Mouse (Mus musculus): Measurements from ENCODE around the gene Nnat. TPM values are rescaled to one million over a fixed set of nuclear protein-coding genes. Genes with fewer than 3 reads are reported as not detected.

Nnat gene
- polyA plus RNA-seq, 2 experiments = 10.5 to 12.8 TPM

- WGBS (ENCODE audit: insufficient replicate concordance) = 46% methylated on average over 22 of the region's 22 CpGs
- Histone ChIP-seq H3K27ac (no peak overlapping the region), H3K9me3 (ENCODE audit: control insufficient read depth, low read length) (no peaks in the 10 kb centered on the region), H3K4me2 (ENCODE audit: low read depth) (peak overlapping the region; percentile 49), H3K36me3 (replicated peaks; ENCODE audit: control insufficient read depth, insufficient read depth, low read depth) (no peaks in the 10 kb centered on the region), H3K27me3 (ENCODE audit: control insufficient read depth, insufficient read depth, low read length) (no peaks in the 10 kb centered on the region), H3K4me3 (ENCODE audit: insufficient read depth in 1 of 2, low read depth in 2 of 2, low read length in 2 of 2) (peak overlapping the region; percentile 40 to 46), H3K9ac (replicated peaks) (peak overlapping the region; percentile 27; the same call in 1 of the 2 replicates), H3K4me1 (replicated peaks; ENCODE audit: control insufficient read depth in 2 of 2, insufficient read depth in 2 of 2, low read length in 1 of 2) (no peaks in the 10 kb centered on the region)
- ATAC-seq (ENCODE audit: insufficient read depth) (peak; percentile 37; the same call in 1 of the 2 replicates), DNase-seq (ENCODE audit: low read depth in 3 of 3, low spot score in 3 of 3) (no peak)
- no peak for TF ChIP-seq EP300 (IDR thresholded peaks at IDR 0.05; ENCODE audit: low read depth)
Observed at GRCm38 (mm10) chr2:157596876-157597566, 37.1 kb downstream of the Nnat start.

GRCm38 (mm10) chr2:157601435-157601839 is 41.6 kb downstream of the Nnat start:
- ATAC-seq (ENCODE audit: insufficient read depth) = no peak
- H3K27ac ChIP-seq = no peak overlapping the region

GRCm38 (mm10) chr2:157605025-157605675 is 45.3 kb downstream of the Nnat start:
- no peaks in the 10 kb centered on the region for H3K27me3 ChIP-seq (ENCODE audit: control insufficient read depth, insufficient read depth, low read length)
- H3K4me3 ChIP-seq (ENCODE audit: insufficient read depth in 1 of 2, low read depth in 2 of 2, low read length in 2 of 2) = no peak overlapping the region
- no peak overlapping the region for H3K27ac ChIP-seq
- no peak for ATAC-seq (ENCODE audit: insufficient read depth)
- peak; percentile 7 to 28 (median 22) for DNase-seq (ENCODE audit: low read depth in 3 of 3, low spot score in 3 of 3)
- no peak overlapping the region for H3K4me2 ChIP-seq (ENCODE audit: low read depth)
- H3K9ac ChIP-seq (replicated peaks) = no peak overlapping the region
- TF ChIP-seq EP300 (IDR thresholded peaks at IDR 0.05; ENCODE audit: low read depth) (no peak), CTCF (IDR thresholded peaks at IDR 0.05; ENCODE audit: low read depth) (peak; percentile 96)
- H3K36me3 ChIP-seq (replicated peaks; ENCODE audit: control insufficient read depth, insufficient read depth, low read depth) = no peaks in the 10 kb centered on the region
- WGBS (ENCODE audit: insufficient replicate concordance) = 6% methylated on average over 18 of the region's 18 CpGs
- no peaks in the 10 kb centered on the region for H3K9me3 ChIP-seq (ENCODE audit: control insufficient read depth, low read length)
- H3K4me1 ChIP-seq (replicated peaks; ENCODE audit: control insufficient read depth in 2 of 2, insufficient read depth in 2 of 2, low read length in 1 of 2) = no peaks in the 10 kb centered on the region

More at GRCm38 (mm10) chr2:157601435-157601839, 41.6 kb downstream of the Nnat start:
- no peak for DNase-seq (ENCODE audit: low read depth in 3 of 3, low spot score in 3 of 3)
- Histone ChIP-seq H3K27me3 (ENCODE audit: control insufficient read depth, insufficient read depth, low read length) (no peaks in the 10 kb centered on the region), H3K36me3 (replicated peaks; ENCODE audit: control insufficient read depth, insufficient read depth, low read depth) (no peaks in the 10 kb centered on the region), H3K4me2 (ENCODE audit: low read depth) (no peak overlapping the region), H3K4me1 (replicated peaks; ENCODE audit: control insufficient read depth in 2 of 2, insufficient read depth in 2 of 2, low read length in 1 of 2) (no peaks in the 10 kb centered on the region), H3K9me3 (ENCODE audit: control insufficient read depth, low read length) (no peaks in the 10 kb centered on the region), H3K9ac (replicated peaks) (no peak overlapping the region), H3K4me3 (ENCODE audit: insufficient read depth in 1 of 2, low read depth in 2 of 2, low read length in 2 of 2) (no peak overlapping the region)
- TF ChIP-seq CTCF (IDR thresholded peaks at IDR 0.05; ENCODE audit: low read depth) (no peak), EP300 (IDR thresholded peaks at IDR 0.05; ENCODE audit: low read depth) (no peak)
- WGBS (ENCODE audit: insufficient replicate concordance) = 43% methylated on average over 6 of the region's 6 CpGs

GRCm38 (mm10) chr2:157607542-157608236 is 47.8 kb downstream of the Nnat start:
- no peaks in the 10 kb centered on the region for H3K9me3 ChIP-seq (ENCODE audit: control insufficient read depth, low read length)
- no peak overlapping the region for H3K27ac ChIP-seq
- TF ChIP-seq EP300 (IDR thresholded peaks at IDR 0.05; ENCODE audit: low read depth) = no peak
- no peak for TF ChIP-seq CTCF (IDR thresholded peaks at IDR 0.05; ENCODE audit: low read depth)
- no peak overlapping the region for H3K4me3 ChIP-seq (ENCODE audit: insufficient read depth in 1 of 2, low read depth in 2 of 2, low read length in 2 of 2)
- no peaks in the 10 kb centered on the region for H3K27me3 ChIP-seq (ENCODE audit: control insufficient read depth, insufficient read depth, low read length)
- WGBS (ENCODE audit: insufficient replicate concordance) = 43% methylated on average over 9 of the region's 9 CpGs
- no peak overlapping the region for H3K4me2 ChIP-seq (ENCODE audit: low read depth)
- no peaks in the 10 kb centered on the region for H3K36me3 ChIP-seq (replicated peaks; ENCODE audit: control insufficient read depth, insufficient read depth, low read depth)
- H3K4me1 ChIP-seq (replicated peaks; ENCODE audit: control insufficient read depth in 2 of 2, insufficient read depth in 2 of 2, low read length in 1 of 2) = no peaks in the 10 kb centered on the region
- DNase-seq (ENCODE audit: low read depth in 3 of 3, low spot score in 3 of 3) (no peak), ATAC-seq (ENCODE audit: insufficient read depth) (no peak)
- no peak overlapping the region for H3K9ac ChIP-seq (replicated peaks)

- no peak for TF ChIP-seq CTCF (IDR thresholded peaks at IDR 0.05; ENCODE audit: low read depth)
- no peak for TF ChIP-seq EP300 (IDR thresholded peaks at IDR 0.05; ENCODE audit: low read depth)
- Histone ChIP-seq H3K4me3 (ENCODE audit: insufficient read depth in 1 of 2, low read depth in 2 of 2, low read length in 2 of 2) (no peak overlapping the region), H3K9me3 (ENCODE audit: control insufficient read depth, low read length) (no peaks in the 10 kb centered on the region), H3K4me2 (ENCODE audit: low read depth) (no peak overlapping the region), H3K27ac (no peak overlapping the region), H3K36me3 (replicated peaks; ENCODE audit: control insufficient read depth, insufficient read depth, low read depth) (no peaks in the 10 kb centered on the region), H3K4me1 (replicated peaks; ENCODE audit: control insufficient read depth in 2 of 2, insufficient read depth in 2 of 2, low read length in 1 of 2) (no peaks in the 10 kb centered on the region), H3K27me3 (ENCODE audit: control insufficient read depth, insufficient read depth, low read length) (no peaks in the 10 kb centered on the region), H3K9ac (replicated peaks) (no peak overlapping the region)
- ATAC-seq (ENCODE audit: insufficient read depth) (no peak), DNase-seq (ENCODE audit: low read depth in 3 of 3, low spot score in 3 of 3) (no peak)
- 61% methylated on average over 3 of the region's 3 CpGs for WGBS (ENCODE audit: insufficient replicate concordance)
Observed at GRCm38 (mm10) chr2:157611735-157612134, 51.9 kb downstream of the Nnat start.

Small RNAs within 50 kb of the gene (microRNA-seq; reads per million reads assigned to microRNA genes)
- gene Gm23134 = not detected

Other genes with a start within 250 kb of the Nnat start
- gene Ghrh, start 212.6 kb upstream of the Nnat start, polyA plus RNA-seq (2012; rRNA removed) = not detected in 2 replicates
- 0.22 TPM in 1 of 2 replicates, not detected in the other for gene Ghrh, start 212.6 kb upstream of the Nnat start, polyA plus RNA-seq (2014; fragmentation: Nextera tagmentation; extraction: Ambion mirVana)
- 13.4 and 14.6 TPM in 2 replicates for gene Manbal, start 192.5 kb upstream of the Nnat start, polyA plus RNA-seq (2012; rRNA removed)
- 9.1 and 10.1 TPM in 2 replicates for gene Manbal, start 192.5 kb upstream of the Nnat start, polyA plus RNA-seq (2014; fragmentation: Nextera tagmentation; extraction: Ambion mirVana)
- 2.3 and 2.4 TPM in 2 replicates for gene Src, start 141.6 kb upstream of the Nnat start, polyA plus RNA-seq (2012; rRNA removed)
- gene Src, start 141.6 kb upstream of the Nnat start, polyA plus RNA-seq (2014; fragmentation: Nextera tagmentation; extraction: Ambion mirVana) = 0.90 and 1.2 TPM in 2 replicates
- gene Blcap, start 11.2 kb downstream of the Nnat start, polyA plus RNA-seq (2012; rRNA removed) = 5.7 and 7.1 TPM in 2 replicates
- gene Blcap, start 11.2 kb downstream of the Nnat start, polyA plus RNA-seq (2014; fragmentation: Nextera tagmentation; extraction: Ambion mirVana) = 7.1 and 8.0 TPM in 2 replicates
- 8.2 and 11.6 TPM in 2 replicates for gene Ctnnbl1, start 177.3 kb downstream of the Nnat start, polyA plus RNA-seq (2012; rRNA removed)
- 19.2 and 22.8 TPM in 2 replicates for gene Ctnnbl1, start 177.3 kb downstream of the Nnat start, polyA plus RNA-seq (2014; fragmentation: Nextera tagmentation; extraction: Ambion mirVana)

All from liver, embryonic 14.5 days (tissue).